Mouse (Mus musculus) liver, postnatal 0 days (tissue): ENCODE data around the gene Gpc5. TPM values are rescaled to one million over a fixed set of nuclear protein-coding genes. Genes with fewer than 3 reads are reported as not detected.

Source experiments
- ATAC-seq: fragments of 200-750 bp; cut with Nextera tagmentation; 2 replicates; pipeline ENCODE4 v1.8.0; 2017; ENCODE audit warnings: mild to moderate bottlenecking, moderate library complexity
- DNase-seq: peaks from one replicate; pipeline ENCODE4 v3.0.0-alpha.2; 2016
- H3K27ac ChIP-seq: fragments of 300-500 bp; sonication (generic); 2 replicates; pipeline ENCODE4 v1.5.1; 2014; ENCODE audit warnings: antibody characterized with exemption, moderate library complexity, mild to moderate bottlenecking, low read depth
- H3K27me3 ChIP-seq: fragments of 300-500 bp; sonication (generic); 2 replicates; pipeline ENCODE4 v1.6.1; 2014; ENCODE audit warnings: low read length, control low read depth, mixed read lengths; ENCODE audit not compliant: insufficient read depth
- H3K36me3 ChIP-seq: fragments of 300-500 bp; sonication (generic); replicated peaks from 2 replicates; pipeline ENCODE4 v1.6.1; 2014; ENCODE audit warnings: mild to moderate bottlenecking, control low read depth, low read length, moderate library complexity, mixed read lengths; ENCODE audit not compliant: insufficient read depth
- H3K4me1 ChIP-seq: fragments of 300-500 bp; sonication (generic); 2 replicates; pipeline ENCODE4 v1.6.1; 2014; ENCODE audit warnings: antibody characterized with exemption, mild to moderate bottlenecking, control low read depth; ENCODE audit not compliant: insufficient read depth
- H3K4me2 ChIP-seq: fragments of 300-500 bp; sonication (generic); 2 replicates; pipeline ENCODE4 v1.6.1; 2014; ENCODE audit warnings: low read depth, mild to moderate bottlenecking, low read length, moderate library complexity, mixed read lengths
- H3K4me3 ChIP-seq: fragments of 300-500 bp; sonication (generic); 2 replicates; pipeline ENCODE4 v1.5.1; 2014; ENCODE audit warnings: low read depth, low read length
- H3K9ac ChIP-seq: fragments of 300-500 bp; sonication (generic); replicated peaks from 2 replicates; pipeline ENCODE4 v1.6.1; 2014; ENCODE audit warnings: mild to moderate bottlenecking, moderate library complexity
- H3K9me3 ChIP-seq: fragments of 300-500 bp; sonication (generic); 2 replicates; pipeline ENCODE4 v1.6.1; 2016; ENCODE audit warnings: mild to moderate bottlenecking, control low read depth, low read length, mixed read lengths
- CTCF ChIP-seq: sonication (generic); IDR thresholded peaks from 2 replicates; pipeline ENCODE4 v1.5.1; 2016; ENCODE audit warnings: antibody characterized with exemption, low read depth
- EP300 ChIP-seq: IDR thresholded peaks from 2 replicates; pipeline ENCODE4 v1.6.1; 2016; ENCODE audit warnings: antibody characterized with exemption, low read depth, mild to moderate bottlenecking
- WGBS: fragments of 180-500 bp; shearing (Covaris S2); extraction: QIAGEN DNeasy Blood & Tissue Kit; methylation state at CpG from one replicate; pipeline ENCODE4 v1.1.7; 2014; ENCODE audit not compliant: insufficient replicate concordance; 5-methylcytosine and 5-hydroxymethylcytosine counted together
- polyA plus RNA-seq: library from polyadenylated mRNA; unstranded; fragments of >200 nt; fragmentation: Nextera tagmentation; extraction: Ambion mirVana; gene quantifications from 2 replicates; pipeline ENCODE4 v1.2.1, GENCODE M21; 2015

The Gpc5 gene
- polyA plus RNA-seq, 1 experiment from 2014 or later: not detected

GRCm38 (mm10) chr14:115804751-115805150 is 712.7 kb downstream of the Gpc5 start:
- H3K4me2 ChIP-seq: no peak overlapping the region
- H3K9ac ChIP-seq: no peak overlapping the region
- H3K27me3 ChIP-seq: no peaks in the 10 kb centered on the region
- H3K4me1 ChIP-seq: no peaks in the 10 kb centered on the region
- 43% methylated on average over 2 of the region's 2 CpGs for WGBS
- H3K9me3 ChIP-seq: no peaks in the 10 kb centered on the region
- DNase-seq: no peak
- H3K27ac ChIP-seq: no peak overlapping the region
- no peaks in the 10 kb centered on the region for H3K36me3 ChIP-seq
- TF ChIP-seq EP300 (no peak), CTCF (no peak)
- H3K4me3 ChIP-seq: no peak overlapping the region
- no peak for ATAC-seq

- H3K4me1 ChIP-seq: no peaks in the 10 kb centered on the region
- H3K9me3 ChIP-seq: no peaks in the 10 kb centered on the region
- TF ChIP-seq CTCF (peak; percentile 43), EP300 (no peak)
- H3K27ac ChIP-seq: no peak overlapping the region
- H3K36me3 ChIP-seq: no peaks in the 10 kb centered on the region
- no peak overlapping the region for H3K9ac ChIP-seq
- H3K4me2 ChIP-seq: no peak overlapping the region
- H3K27me3 ChIP-seq: no peaks in the 10 kb centered on the region
- ATAC-seq (no peak), DNase-seq (no peak)
- WGBS: 3% methylated on average over 1 of the region's 1 CpGs
- no peak overlapping the region for H3K4me3 ChIP-seq
These were observed 727.0 kb downstream of the Gpc5 start for GRCm38 (mm10) chr14:115819021-115819420.

GRCm38 (mm10) chr14:115821657-115822056 is 729.6 kb downstream of the Gpc5 start:
- no peaks in the 10 kb centered on the region for H3K27me3 ChIP-seq
- no peak overlapping the region for H3K27ac ChIP-seq
- no peaks in the 10 kb centered on the region for H3K36me3 ChIP-seq
- no peak overlapping the region for H3K4me2 ChIP-seq
- TF ChIP-seq EP300 (no peak), CTCF (no peak)
- H3K9ac ChIP-seq: no peak overlapping the region
- WGBS: 76% methylated on average over 7 of the region's 7 CpGs
- no peak overlapping the region for H3K4me3 ChIP-seq
- no peaks in the 10 kb centered on the region for H3K9me3 ChIP-seq
- no peak for ATAC-seq
- no peak for DNase-seq
- H3K4me1 ChIP-seq: no peaks in the 10 kb centered on the region

GRCm38 (mm10) chr14:115830485-115830884 is 738.5 kb downstream of the Gpc5 start:
- 51% methylated on average over 5 of the region's 5 CpGs for WGBS
- H3K4me3 ChIP-seq: no peak overlapping the region
- no peak for DNase-seq
- no peak for ATAC-seq
- no peaks in the 10 kb centered on the region for H3K4me1 ChIP-seq
- H3K27ac ChIP-seq: no peak overlapping the region
- no peak overlapping the region for H3K4me2 ChIP-seq
- TF ChIP-seq CTCF (no peak), EP300 (no peak)
- H3K36me3 ChIP-seq: no peaks in the 10 kb centered on the region
- no peaks in the 10 kb centered on the region for H3K9me3 ChIP-seq
- H3K9ac ChIP-seq: no peak overlapping the region
- H3K27me3 ChIP-seq: no peaks in the 10 kb centered on the region

GRCm38 (mm10) chr14:115831219-115831755 is 739.3 kb downstream of the Gpc5 start:
- TF ChIP-seq EP300 (no peak), CTCF (peak; percentile 92)
- Histone ChIP-seq H3K27ac (no peak overlapping the region), H3K4me3 (no peak overlapping the region), H3K27me3 (no peaks in the 10 kb centered on the region), H3K4me2 (no peak overlapping the region), H3K4me1 (no peaks in the 10 kb centered on the region), H3K36me3 (no peaks in the 10 kb centered on the region), H3K9me3 (no peaks in the 10 kb centered on the region), H3K9ac (no peak overlapping the region)
- no peak for ATAC-seq
- peak; percentile 58 for DNase-seq
- whole genome bisulfite sequencing: 1% methylated on average over 7 of the region's 7 CpGs

- H3K9me3 ChIP-seq: no peaks in the 10 kb centered on the region
- no peaks in the 10 kb centered on the region for H3K36me3 ChIP-seq
- no peaks in the 10 kb centered on the region for H3K4me1 ChIP-seq
- TF ChIP-seq CTCF (no peak), EP300 (no peak)
- 67% methylated on average over 10 of the region's 10 CpGs for WGBS
- H3K4me2 ChIP-seq: no peak overlapping the region
- no peak for ATAC-seq
- no peak overlapping the region for H3K27ac ChIP-seq
- no peak overlapping the region for H3K4me3 ChIP-seq
- H3K27me3 ChIP-seq: no peaks in the 10 kb centered on the region
- no peak for DNase-seq
- no peak overlapping the region for H3K9ac ChIP-seq
These were observed 740.0 kb downstream of the Gpc5 start for GRCm38 (mm10) chr14:115831854-115832625.
